Comparison of ENCODE assay signal across 15 mouse cellular contexts in the genomic region with DNA sequence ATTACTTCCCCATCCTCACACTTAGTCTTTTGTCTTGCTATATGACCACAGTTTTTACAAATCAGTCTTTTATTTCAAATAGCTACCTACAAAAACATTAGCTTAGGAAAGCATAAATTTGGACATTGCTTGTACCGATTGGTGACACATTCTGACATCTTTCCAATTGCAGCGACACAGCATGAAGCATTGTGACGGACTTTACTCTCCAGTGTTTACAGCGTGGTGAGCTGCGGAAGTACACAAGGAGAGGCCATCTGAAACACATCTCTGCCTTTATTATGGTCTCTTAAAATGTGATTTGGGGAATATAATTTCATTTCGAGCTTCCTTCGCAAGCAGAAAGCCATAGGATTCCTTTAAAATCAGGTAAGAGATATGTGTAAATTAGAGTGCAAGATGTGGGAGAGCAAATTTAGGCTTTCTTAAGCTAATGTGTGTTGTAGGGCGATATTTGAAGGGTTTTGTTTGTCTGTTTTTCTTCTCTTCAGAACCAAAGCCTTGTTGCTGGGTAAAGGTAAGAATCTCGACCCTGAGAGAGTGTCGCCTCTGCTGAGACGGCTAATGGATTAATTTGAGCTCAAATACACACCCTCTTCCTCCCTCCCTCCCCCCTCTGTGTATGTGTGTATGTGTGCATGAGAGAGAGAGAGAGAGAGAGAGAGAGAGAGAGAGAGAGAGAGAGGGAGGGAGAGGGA.
DNase-seq lines count a peak whose midpoint lies in the region; ATAC-seq lines count a peak whose summit lies in the region.
"Had no signal": no experiment of that assay in that cellular context is flagged by ENCODE, and none has a peak within 500 bp of the region (broad histone marks: within the 10 kb centered on the region; RNA-seq: fewer than 3 reads in every experiment).

No protein-coding gene starts in this region.

- ATAC-seq in hindbrain, embryonic 12.5 days (ENCODE audit: low FRiP score) = peak; percentile 29; the same call in 1 of the 2 replicates
- ATAC-seq in hindbrain, embryonic 11.5 days (ENCODE audit: low FRiP score) = no peak
- 0 out of 2 replicates have a peak, but pooled peaks have one; percentile 55 for ATAC-seq in midbrain, embryonic 14.5 days (ENCODE audit: low FRiP score, low TSS enrichment)
- ATAC-seq: lung, postnatal 0 days; Patski had no signal

- H3K9me3 ChIP-seq in hindbrain, embryonic 12.5 days (replicated peaks) = no peaks in the 10 kb centered on the region
- H3K9me3 ChIP-seq in hindbrain, embryonic 11.5 days (ENCODE audit: control insufficient read depth, low read length) = no peaks in the 10 kb centered on the region
- no peaks in the 10 kb centered on the region for H3K9me3 ChIP-seq in midbrain, embryonic 14.5 days (ENCODE audit: control insufficient read depth, low read length)
- H3K9me3 ChIP-seq: embryonic facial prominence, embryonic 13.5 days had no signal

- DNase-seq in hindbrain, embryonic 11.5 days (ENCODE audit: low spot score) = no peak
- peak; percentile 36 for DNase-seq in retina, postnatal 1 day
- DNase-seq in retina, embryonic 14.5 days (ENCODE audit: low spot score) = no peak
- peak; percentile 54 for DNase-seq in midbrain, embryonic 14.5 days
- DNase-seq in ovary, postnatal 10 days (ENCODE audit: low spot score) = no peak
- DNase-seq in kidney, postnatal 4 days = no peak
- no peak for DNase-seq in c-Kit-positive CD71-positive TER-119-positive erythroid progenitor cells, embryonic 14.5 days (ENCODE audit: low spot score)
- DNase-seq: cerebellum, adult 8-10 months; heart, postnatal 10 days; liver; thymus, postnatal 25 days had no signal

- H3K27me3 ChIP-seq in hindbrain, embryonic 12.5 days = no peaks in the 10 kb centered on the region
- no peaks in the 10 kb centered on the region for H3K27me3 ChIP-seq in hindbrain, embryonic 11.5 days (ENCODE audit: control insufficient read depth, insufficient read depth, low read length)
- no peaks in the 10 kb centered on the region for H3K27me3 ChIP-seq in midbrain, embryonic 14.5 days (ENCODE audit: control insufficient read depth, insufficient read depth, low read length)
- H3K27me3 ChIP-seq: embryonic facial prominence, embryonic 13.5 days; Patski had no signal

- no peaks in the 10 kb centered on the region for H3K36me3 ChIP-seq in hindbrain, embryonic 12.5 days
- H3K36me3 ChIP-seq in hindbrain, embryonic 11.5 days (ENCODE audit: control insufficient read depth, insufficient read depth, low read length) = no peaks in the 10 kb centered on the region
- no peaks in the 10 kb centered on the region for H3K36me3 ChIP-seq in midbrain, embryonic 14.5 days (ENCODE audit: control insufficient read depth, insufficient read depth, low read length)
- H3K36me3 ChIP-seq: embryonic facial prominence, embryonic 13.5 days had no signal

- WGBS in hindbrain, embryonic 12.5 days = 60% methylated on average over 11 of the region's 11 CpGs
- WGBS in hindbrain, embryonic 11.5 days = 65% methylated on average over 11 of the region's 11 CpGs
- WGBS in midbrain, embryonic 14.5 days = 47% methylated on average over 11 of the region's 11 CpGs

- H3K4me1 ChIP-seq in hindbrain, embryonic 12.5 days = 0 out of 2 replicates have a peak, but pooled peaks cover 2% of the 10 kb centered on the region
- H3K4me1 ChIP-seq in hindbrain, embryonic 11.5 days (replicated peaks; ENCODE audit: control insufficient read depth, insufficient read depth, low read length) = no peaks in the 10 kb centered on the region
- H3K4me1 ChIP-seq in midbrain, embryonic 14.5 days (ENCODE audit: control insufficient read depth, insufficient read depth, low read length) = no peaks in the 10 kb centered on the region

- H3K4me2 ChIP-seq in hindbrain, embryonic 12.5 days (replicated peaks) = no peak overlapping the region
- H3K4me2 ChIP-seq in hindbrain, embryonic 11.5 days (replicated peaks; ENCODE audit: low read depth, low read length) = no peak overlapping the region
- H3K4me2 ChIP-seq in midbrain, embryonic 14.5 days (ENCODE audit: low read length) = peak overlapping the region; percentile 25
- H3K4me2 ChIP-seq: embryonic facial prominence, embryonic 13.5 days had no signal

- H3K27ac ChIP-seq in hindbrain, embryonic 12.5 days = peak overlapping the region; percentile 73
- H3K27ac ChIP-seq in hindbrain, embryonic 11.5 days (ENCODE audit: low read depth, low read length) = no peak overlapping the region
- H3K27ac ChIP-seq in midbrain, embryonic 14.5 days (replicated peaks; ENCODE audit: low read depth, low read length) = peak overlapping the region; percentile 77
- H3K27ac ChIP-seq: embryonic facial prominence, embryonic 13.5 days had no signal

- no peak overlapping the region for H3K9ac ChIP-seq in hindbrain, embryonic 12.5 days
- H3K9ac ChIP-seq in hindbrain, embryonic 11.5 days (ENCODE audit: low read depth, low read length) = no peak overlapping the region
- H3K9ac ChIP-seq in midbrain, embryonic 14.5 days (replicated peaks; ENCODE audit: low read length) = no peak overlapping the region
- H3K9ac ChIP-seq: embryonic facial prominence, embryonic 13.5 days had no signal

- H3K4me3 ChIP-seq in hindbrain, embryonic 12.5 days = no peak overlapping the region
- H3K4me3 ChIP-seq in hindbrain, embryonic 11.5 days (ENCODE audit: low read depth, low read length) = no peak overlapping the region
- H3K4me3 ChIP-seq in midbrain, embryonic 14.5 days (replicated peaks; ENCODE audit: low read depth, low read length) = no peak overlapping the region
- H3K4me3 ChIP-seq: embryonic facial prominence, embryonic 13.5 days had no signal

Comparison
In these comparisons a context has a peak if more than half of its experiments do, and no peak if none do; other contexts are left out.
1. DNase-seq: peak in retina, postnatal 1 day (single experiment) and midbrain, embryonic 14.5 days (single experiment); none in hindbrain, embryonic 11.5 days (single experiment), retina, embryonic 14.5 days (single experiment), ovary, postnatal 10 days (single experiment), kidney, postnatal 4 days (0 of 2) and c-Kit-positive CD71-positive TER-119-positive erythroid progenitor cells, embryonic 14.5 days (single experiment).